Mouse (Mus musculus) B cell, adult 2 months (primary cell): ENCODE data around the gene Eif4g1.
A peak's percentile ranks its signal among the peaks of the same experiment; 100 is the strongest.

Experiments used
- DNase-seq, 2 experiments: peaks; one replicate each; pipeline ENCODE4 v3.0.0; 2022

Gene Eif4g1

DNA sequence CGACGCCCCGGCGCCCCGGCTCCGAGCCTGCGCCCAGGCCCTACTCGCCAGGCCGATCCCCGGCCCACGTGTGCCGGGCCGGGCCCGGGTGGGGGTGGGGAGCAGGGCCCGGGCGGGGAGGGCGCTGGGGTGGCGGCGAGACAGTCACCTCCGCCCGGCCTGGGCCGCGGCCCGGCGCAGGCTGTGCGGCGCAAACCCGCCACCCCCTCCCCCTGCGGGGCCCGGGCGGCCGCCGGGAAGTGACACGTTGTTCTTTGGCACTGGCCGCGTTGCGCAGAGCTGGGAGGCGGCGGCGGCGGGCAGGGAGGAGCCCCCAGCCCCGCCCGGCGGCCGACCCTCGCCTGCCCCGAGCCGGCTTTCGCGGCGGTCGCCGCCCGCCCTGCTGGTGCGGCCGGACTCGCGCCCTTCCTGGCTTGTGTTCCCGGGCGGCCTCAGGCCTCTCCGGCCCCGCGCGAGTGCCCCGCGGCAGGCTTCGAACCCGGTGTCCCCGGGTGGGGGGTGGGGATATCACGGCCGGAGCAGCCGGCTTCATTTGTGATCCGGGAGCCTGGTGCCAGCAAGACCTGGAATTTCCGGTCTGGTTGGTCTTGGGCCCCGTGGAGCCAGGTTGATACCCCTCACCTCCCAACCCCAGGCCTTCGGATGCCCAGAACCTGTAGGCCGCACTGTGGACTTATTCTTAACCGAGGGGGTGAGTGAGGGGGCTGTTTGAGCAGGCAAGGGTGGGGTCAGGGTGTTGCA, 5.0 kb downstream of the Eif4g1 start:
- DNase-seq, result peak in 1 of 2 experiments; percentile 20

DNA sequence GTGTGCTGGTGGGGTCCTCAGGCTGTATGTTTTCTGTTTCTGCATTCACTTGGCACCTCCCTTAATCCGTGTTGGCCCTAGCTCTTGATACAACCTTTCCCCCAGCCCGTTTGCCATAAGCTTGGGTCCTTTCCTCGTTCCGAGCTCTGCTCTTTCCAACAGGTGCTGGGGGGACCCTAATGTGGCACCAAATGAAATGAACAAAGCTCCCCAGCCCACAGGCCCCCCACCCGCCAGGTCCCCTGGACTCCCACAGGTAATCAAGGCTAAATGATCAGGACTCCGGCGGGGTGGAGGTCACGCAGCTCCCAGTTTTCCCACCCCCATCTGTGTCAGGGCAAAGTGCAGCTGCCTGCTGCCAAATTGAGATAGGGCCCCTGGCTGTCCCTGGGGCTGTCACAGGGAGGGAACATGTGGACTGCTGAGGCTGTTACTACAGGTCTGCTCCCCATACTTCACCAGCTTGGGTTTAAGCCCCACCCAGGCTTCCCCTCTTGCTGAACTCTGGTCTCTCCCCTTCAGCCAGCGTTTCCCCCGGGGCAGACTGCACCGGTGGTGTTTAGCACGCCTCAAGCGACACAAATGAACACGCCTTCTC, 5.7 kb downstream of the Eif4g1 start:
- DNase-seq, result peak; percentile 38 to 45

DNA sequence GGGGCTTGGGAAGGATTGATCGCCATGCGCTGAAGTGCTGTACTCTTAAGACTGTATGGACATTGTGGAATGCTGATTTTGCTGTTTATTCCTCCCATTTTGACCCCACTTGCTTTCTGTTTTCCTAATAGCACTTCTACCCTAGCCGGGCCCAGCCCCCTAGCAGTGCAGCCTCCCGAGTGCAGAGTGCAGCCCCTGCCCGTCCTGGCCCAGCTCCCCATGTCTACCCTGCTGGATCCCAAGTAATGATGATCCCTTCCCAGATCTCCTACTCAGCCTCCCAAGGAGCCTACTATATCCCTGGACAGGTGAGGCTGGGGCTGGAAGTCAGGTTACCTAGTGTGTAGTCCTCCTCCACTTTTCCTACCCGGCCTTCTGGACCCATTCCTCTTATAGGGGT, 7.1 kb downstream of the Eif4g1 start:
- no peak for DNase-seq

DNA sequence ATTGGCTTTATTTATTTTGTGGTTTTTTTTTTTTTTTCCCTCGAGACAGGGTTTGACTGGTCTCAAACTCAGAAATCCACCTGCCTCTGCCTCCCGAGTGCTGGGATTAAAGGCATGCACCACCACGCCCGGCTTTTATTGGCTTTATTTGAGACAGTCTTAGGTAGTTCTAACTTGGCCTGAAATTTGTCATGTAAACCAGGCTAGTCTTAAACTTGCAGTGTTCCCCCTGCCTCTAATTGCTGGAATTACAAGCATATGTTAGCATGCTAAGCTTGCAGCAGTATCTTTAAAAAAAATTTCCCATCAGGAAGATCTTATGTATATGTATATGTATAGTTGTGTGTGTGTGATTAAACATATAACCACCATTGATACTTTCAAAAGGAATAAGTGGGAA, 8.6 kb downstream of the Eif4g1 start:
- DNase-seq, result no peak

DNA sequence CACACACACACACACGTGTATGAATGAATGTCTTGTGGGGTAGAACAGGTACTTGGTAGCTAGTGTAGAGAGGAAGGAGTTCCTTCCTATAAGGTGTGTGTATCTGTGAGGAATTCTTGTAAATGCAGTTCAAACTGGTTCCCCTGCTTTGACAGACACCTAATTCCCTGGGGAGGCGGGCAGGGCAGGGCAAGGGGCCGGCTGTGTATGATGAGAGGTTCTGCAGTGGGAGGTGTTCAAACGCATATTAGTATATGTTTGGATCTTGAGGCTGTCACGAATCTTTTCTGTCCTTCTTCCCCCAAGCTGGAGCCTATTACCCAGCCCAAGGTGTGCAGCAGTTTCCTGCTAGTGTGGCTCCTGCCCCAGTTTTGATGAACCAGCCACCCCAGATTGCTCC, 9.3 kb downstream of the Eif4g1 start:
- no peak for DNase-seq

DNA sequence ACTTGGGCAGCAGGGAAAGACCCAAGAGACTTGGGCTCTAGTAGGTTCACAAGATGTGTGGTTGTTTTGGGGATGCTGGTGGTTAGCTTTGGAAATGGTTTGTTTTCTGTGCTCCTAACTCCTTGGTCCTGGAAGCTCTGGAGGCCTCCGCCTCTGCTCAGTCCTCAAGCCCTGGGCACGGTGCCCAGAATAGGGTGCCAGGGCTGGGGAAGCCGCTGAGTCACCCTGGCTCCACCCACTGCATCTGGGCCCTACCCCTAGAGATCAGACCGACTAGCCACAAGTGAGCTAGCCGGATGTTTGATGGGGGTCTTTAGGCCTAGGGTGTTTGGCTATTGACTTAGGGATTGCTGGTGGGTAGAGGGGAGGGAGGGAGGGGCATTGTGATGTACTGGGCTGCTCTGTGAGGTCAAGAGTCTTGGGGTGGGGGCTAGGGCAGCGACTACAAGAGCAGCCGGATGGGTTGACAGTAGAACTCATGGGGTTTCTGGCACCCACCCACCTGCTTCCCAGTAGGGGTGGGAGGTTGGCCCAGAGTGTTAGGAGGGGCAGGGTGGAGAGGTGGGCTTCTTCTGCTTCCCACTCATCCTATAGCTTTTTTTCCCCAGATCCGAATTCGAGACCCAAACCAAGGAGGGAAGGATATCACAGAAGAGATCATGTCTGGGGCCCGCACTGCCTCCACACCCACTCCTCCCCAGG, 10.0 kb downstream of the Eif4g1 start:
- no peak for DNase-seq

DNA sequence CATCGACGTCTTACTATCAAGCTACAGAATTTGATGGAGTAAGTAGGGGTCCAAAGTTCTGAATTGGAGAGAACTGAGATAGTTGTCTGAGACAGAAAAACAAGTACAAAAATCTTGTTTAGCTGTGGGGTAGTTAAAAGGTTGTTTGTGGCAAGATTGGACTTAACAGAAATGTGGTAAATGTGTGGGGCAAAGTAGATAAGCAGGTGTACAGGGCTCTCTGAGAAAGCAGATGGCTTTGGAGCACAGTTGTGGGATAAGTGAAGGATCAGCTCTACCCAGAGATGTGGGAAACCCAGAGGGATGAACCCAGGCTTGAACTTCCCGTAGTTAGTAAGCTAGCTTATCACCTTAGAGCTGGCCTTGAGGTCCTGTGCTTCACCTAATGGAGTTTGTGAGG, 22.7 kb downstream of the Eif4g1 start:
- DNase-seq, result no peak

DNA sequence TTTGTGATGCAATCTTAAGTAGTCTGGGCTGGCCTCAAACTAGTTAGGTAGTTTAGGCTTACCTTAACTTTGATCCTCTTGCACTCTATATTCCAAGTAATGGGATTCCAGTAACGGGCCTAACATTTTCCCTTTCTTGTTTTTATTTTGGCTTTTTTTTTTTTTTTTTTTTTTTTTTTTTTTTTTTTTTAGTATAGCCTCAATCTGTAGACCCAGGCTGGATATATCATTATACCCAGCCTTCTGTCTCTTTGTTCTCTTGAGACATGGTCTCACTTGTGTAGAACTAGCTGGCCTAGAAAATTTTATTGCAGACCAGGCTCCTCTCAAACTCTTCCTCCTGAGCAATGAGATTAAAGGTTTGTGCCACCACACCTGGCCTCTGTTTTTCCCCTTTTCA, 23.5 kb downstream of the Eif4g1 start:
- DNase-seq, result no peak

DNA sequence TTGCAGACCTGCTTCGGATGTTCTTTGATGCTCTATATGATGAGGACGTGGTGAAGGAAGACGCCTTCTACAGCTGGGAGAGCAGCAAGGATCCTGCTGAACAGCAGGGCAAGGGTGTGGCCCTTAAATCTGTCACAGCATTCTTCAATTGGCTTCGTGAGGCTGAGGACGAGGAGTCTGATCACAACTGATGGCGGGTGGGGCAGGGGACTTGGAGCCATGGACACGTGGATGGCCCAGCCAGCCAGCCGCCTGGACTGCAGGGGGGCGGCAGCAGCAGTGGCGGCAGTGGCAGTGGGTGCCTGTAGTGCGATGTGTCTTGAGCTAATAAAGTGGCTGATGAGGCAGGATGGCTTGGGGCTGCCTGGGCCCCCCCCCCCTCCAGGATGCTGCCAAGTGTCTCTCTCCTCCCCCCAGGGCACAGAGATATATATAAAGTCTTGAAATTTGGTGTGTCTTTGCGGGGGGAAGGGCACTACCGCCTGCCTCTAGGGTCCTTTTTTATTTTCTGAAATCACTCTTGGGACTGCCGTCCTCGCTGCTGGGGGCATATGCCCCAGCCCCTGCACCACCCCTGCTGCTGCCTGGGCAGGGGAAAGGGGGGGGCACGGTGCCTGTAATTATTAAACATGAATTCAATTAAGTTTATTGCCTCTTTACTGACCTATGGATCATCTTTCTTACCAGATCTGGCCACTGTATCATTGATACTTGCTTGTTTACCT, 24.3 kb downstream of the Eif4g1 start:
- DNase-seq, result no peak

DNA sequence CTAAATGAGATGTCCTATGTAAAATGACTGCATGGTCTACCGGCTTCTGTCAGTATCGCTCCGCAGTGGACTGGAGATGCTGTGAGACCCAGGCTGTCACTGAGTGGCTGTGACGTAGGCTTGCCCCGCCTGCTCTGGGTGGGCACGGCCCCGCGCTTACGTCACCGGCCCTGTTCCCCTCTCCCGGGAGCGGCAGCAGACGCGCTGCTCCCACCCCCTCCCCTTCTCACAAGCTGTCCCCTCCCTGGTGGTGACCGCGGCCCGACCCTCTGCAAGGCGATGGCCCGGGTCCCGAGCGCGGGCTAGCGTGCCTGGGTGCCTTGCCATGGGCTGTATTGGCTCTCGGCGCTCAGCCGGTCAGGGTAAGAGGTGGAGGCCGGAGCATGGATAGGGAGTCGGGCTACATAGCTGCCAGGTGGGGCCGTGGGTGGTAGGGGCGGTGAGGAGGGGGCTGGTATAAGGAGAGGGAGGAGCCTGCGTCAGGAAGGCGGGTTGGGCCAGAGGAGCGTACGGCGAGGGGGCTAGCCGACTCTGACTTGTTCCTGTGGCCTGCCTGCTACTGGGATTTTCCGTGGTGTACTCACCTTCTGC, 25.1 kb downstream of the Eif4g1 start, which contains the start of gene Fam131a:
Gene Fam131a (plus strand): TSS at position 131 of the 591 bp plus-strand sequence.
- peak; percentile 72 to 73 for DNase-seq

DNA sequence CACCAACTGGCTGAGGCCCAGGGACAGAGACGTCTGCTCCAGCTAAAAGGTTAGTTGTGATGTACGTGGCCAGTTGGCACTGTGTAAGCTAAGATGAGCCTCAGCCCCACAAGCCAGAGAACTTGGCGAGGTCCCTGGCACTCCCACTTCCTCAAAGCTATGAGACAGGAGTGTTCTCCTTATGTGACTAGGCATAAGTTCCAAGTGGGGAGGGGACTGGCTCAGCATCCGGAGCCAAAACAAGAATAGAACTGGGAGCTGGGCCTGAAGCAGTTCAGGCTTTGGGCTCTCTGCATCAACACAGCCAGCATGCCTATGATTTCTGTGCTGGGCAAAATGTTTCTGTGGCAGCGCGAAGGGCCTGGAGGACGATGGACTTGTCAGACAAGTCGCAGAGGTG, 26.7 kb downstream of the Eif4g1 start:
- no peak for DNase-seq

DNA sequence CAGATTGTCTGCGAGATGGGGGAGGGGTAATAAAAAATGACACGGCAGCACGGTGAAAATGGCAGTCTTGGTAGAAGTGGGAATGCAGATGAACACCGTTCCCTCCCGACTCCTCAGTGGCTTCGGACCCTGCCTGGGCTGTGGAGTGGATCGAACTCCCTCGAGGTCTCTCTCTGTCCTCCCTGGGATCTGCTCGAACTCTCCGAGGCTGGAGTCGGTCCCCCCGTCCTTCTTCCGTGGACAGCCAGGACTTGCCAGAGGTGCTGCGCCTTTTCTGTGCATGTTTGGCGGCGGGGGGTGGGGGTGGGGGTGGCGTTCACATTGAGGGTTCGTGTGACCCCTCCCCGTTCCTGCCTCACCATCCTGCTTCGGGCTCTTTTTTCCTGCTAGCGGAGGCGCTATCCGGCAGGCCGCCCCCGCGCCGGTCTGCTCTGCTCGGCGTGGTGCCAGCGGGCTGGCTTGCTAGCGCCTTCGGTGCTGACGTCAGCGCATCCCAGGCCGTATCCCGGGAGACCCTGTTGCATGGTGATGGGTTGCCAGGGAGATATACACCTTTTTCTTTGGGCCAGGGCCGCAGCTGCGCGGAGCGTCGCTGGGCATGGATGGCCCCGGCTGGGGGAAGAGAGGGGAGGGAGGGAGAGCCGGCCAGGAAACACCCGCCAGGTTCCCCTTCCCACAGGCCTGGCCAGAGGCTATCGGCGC, 27.7 kb downstream of the Eif4g1 start:
- no peak for DNase-seq

DNA sequence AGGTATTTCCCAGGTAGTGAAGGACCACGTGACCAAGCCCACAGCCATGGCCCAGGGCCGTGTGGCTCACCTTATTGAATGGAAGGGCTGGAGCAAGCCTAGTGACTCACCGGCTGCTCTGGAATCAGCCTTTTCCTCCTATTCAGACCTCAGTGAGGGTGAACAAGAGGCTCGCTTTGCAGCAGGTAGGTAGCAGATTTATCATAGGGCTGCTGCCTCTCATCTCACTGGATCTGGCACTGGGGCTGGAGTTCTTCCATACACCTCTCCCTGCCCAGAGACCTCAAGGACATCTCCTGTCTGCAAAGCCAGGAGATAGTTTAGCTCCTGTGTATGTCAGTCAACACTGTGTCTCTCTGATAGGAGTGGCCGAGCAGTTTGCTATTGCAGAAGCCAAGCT, 31.2 kb downstream of the Eif4g1 start:
- no peak for DNase-seq

DNA sequence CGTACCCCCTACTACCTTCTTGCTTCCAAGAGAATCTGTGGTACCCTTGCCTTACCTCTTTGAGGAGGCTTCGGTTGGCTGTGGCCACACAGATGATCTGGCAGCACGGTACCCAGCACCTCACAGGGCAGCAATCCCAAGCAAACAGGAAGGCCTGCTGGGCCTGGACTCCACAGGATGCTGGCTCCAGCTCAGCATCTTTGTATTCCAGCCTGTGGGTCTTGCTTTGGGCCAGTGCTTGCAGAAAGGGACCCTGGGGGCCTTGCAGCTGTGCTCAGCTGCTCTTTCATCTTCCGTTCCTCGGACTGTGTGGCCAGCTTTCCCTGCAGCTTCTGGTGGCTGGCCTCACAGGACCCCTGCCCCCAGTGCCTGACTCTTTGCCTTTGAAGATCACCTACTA, 31.9 kb downstream of the Eif4g1 start:
- no peak for DNase-seq

DNA sequence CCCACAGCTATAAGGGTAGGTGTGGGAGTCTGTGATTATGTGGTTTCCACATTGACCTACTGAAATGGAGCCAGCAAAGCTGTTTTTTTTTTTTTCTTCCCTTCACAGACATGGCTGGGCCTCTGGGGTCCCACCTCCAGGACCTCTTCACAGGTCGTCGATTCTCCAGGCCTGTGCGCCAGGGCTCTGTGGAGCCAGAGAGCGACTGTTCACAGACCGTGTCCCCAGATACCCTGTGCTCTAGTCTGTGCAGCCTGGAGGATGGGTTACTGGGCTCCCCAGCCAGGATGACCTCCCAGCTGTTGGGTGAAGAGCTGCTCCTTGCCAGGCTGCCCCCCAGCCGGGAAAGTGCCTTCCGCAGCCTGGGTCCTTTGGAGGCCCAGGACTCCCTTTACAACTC, 33.2 kb downstream of the Eif4g1 start:
- no peak for DNase-seq

DNA sequence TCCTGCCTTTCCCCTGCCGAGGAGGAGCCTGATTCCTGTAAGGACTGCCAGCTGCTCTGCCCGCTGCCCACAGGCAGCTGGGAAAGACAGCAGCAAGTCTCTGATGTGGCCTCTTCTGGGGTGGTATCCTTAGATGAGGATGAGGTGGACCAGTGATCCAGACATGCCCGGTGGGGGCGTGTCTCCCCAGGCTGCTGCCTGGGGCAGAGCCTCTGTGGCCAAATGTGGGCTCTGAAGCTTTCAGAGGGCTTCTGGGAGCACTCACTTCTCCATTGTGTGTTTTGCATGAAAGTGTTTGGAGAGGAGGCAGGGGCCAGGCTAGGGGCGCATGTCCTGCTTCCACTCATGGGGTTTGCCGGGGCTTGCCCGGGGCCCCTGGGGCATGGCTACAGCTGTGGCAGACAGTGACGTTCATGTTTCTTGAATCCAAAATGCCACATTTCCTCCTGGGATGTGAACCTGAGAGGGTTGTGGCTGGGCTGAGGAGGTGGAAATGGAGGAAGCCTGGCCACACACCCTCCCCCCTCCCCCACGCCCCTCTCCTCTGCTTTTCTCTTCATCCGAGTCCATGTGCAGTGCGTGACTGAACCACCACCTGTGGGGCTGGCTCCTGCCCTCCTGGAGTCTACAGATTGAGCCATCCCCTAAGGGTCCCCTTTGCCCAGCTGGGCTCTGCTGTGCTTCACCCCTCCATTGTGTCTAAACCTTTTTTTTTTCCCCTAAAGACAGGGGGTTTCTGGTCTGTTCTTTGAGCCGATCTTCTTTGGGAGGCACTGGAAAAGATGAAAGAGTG, 33.8 kb downstream of the Eif4g1 start:
- no peak for DNase-seq

DNA sequence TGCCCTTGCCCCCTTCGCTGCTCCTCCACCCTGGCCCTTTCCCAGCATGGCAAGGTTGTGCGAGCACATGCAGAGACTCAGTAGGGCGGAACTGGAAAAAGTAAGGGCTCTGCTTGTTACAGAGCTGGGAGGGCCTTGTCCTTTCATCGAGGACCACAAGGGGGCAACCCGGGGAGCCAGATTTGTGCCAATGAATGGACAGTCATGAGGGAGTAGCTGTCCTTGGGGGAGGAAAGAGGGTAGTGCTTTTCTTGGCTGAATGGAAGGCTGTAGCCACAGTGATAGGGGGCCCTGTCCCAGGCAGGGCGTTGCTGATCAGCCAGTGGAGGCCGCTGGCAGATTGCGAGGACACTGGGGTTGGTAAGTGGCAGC, 34.4 kb downstream of the Eif4g1 start:
- peak; percentile 62 to 66 for DNase-seq

DNA sequence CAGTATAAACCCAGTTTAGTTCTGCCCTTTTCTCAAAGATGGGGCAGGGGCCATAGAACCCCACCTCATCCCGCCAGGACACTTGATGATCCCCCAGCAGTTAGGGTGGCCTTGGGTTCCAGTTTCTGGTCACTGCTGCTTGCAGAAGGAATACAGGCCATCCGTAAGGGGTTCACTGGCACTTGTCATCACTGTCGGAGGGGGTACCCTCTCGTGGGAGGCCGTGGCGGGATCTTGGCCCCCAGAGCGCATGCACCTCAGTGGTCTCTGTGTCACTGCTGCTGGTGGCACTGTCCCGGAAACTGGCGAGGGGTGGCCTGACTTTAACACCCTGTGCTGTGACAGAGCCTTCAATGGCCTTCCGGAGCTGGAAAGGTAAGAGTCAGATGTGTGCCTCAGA, 35.0 kb downstream of the Eif4g1 start:
- no peak for DNase-seq

DNA sequence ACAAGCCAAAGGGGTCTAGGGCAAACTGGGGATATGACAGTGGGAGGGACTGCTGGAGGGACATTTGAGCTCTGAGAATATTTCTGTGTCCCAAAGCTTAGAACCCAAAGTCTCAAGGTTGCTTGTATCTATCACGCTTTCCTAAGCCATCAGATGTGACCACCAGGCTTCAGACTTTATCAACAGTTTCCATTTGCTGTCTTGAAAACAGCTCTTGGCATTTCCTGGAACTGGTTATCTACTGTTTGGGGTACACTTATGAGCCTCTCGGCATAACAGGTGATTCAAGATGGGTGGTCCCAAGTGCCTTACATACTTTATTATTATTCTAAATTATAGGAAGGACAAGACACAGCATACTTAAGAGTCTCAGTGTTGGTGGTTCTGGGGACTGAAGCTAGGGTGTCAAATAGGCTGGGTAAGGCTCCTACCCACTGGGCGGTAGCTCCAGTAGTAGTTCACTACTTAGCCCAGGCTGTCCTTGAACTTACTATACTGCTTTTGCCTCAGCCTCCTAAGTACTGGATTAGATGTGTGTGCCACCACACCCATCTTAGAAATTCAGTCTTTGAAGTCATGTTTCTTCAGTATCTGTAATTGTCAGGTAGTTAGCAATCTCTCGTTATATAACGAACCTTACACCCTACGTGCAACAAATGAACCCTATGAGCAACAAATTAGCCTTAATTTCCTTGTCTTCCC, 35.7 kb downstream of the Eif4g1 start:
- no peak for DNase-seq

DNA sequence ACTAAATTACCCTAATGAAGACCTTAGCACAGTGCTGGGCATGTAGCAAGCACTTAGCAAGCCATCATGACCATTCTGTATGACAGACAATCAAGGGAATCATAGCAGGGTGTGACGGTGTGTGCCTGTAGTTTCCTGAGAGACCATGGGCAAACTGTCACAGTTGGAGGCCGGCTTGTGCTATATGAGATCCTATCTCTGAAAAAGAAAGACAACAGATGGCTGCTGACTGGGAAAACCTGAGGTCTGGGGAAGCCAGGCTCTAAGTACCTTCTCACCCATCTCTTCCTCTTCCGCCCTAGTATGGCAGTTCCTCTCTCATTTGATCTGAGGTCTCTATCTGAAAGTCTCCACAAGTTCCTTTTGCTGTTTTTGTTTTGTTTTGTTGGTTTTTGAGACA, 37.7 kb downstream of the Eif4g1 start:
- no peak for DNase-seq
